Mouse (Mus musculus) embryonic facial prominence, embryonic 13.5 days (tissue): ENCODE measurements around the gene Gm9944. TPM values are rescaled to one million over a fixed set of nuclear protein-coding genes. Genes with fewer than 3 reads are reported as not detected.

Experiments used
- ATAC-seq: fragments of 200-750 bp; cut with Nextera tagmentation; 2 replicates; pipeline ENCODE4 v1.8.0; 2017; ENCODE audit warnings: low read depth; ENCODE audit not compliant: insufficient number of reproducible peaks, insufficient read depth, low FRiP score, low TSS enrichment
- H3K27ac ChIP-seq: fragments of 300-500 bp; sonication (generic); 2 replicates; pipeline ENCODE4 v1.5.1; 2015; ENCODE audit warnings: moderate library complexity, mild to moderate bottlenecking, inconsistent platforms
- H3K27me3 ChIP-seq: fragments of 300-500 bp; sonication (generic); 2 replicates; pipeline ENCODE4 v1.6.1; 2015; ENCODE audit warnings: mild to moderate bottlenecking, inconsistent platforms
- H3K36me3 ChIP-seq: fragments of 300-500 bp; sonication (generic); 2 replicates; pipeline ENCODE4 v1.6.1; 2015; ENCODE audit warnings: mild to moderate bottlenecking, inconsistent platforms
- H3K4me1 ChIP-seq: fragments of 300-500 bp; sonication (generic); 2 replicates; pipeline ENCODE4 v1.6.1; 2015; ENCODE audit warnings: inconsistent platforms
- H3K4me2 ChIP-seq: fragments of 300-500 bp; sonication (generic); 2 replicates; pipeline ENCODE4 v1.6.1; 2015; ENCODE audit warnings: moderate library complexity, mild to moderate bottlenecking, inconsistent platforms
- H3K4me3 ChIP-seq: fragments of 300-500 bp; sonication (generic); 2 replicates; pipeline ENCODE4 v1.5.1; 2015; ENCODE audit warnings: mild to moderate bottlenecking, inconsistent platforms
- H3K9ac ChIP-seq: fragments of 300-500 bp; sonication (generic); 2 replicates; pipeline ENCODE4 v1.6.1; 2015; ENCODE audit warnings: mild to moderate bottlenecking, inconsistent platforms
- H3K9me3 ChIP-seq: fragments of 300-500 bp; sonication (generic); 2 replicates; pipeline ENCODE4 v1.6.1; 2016; ENCODE audit warnings: inconsistent platforms
- WGBS: fragments of 180-500 bp; shearing (Covaris S2); methylation state at CpG from one replicate; pipeline ENCODE4 v1.1.7; 2015; ENCODE audit warnings: mixed read lengths; 5-methylcytosine and 5-hydroxymethylcytosine counted together
- polyA plus RNA-seq: library from polyadenylated mRNA; unstranded; fragments of >200 nt; fragmentation: Nextera tagmentation; extraction: Ambion mirVana; gene quantifications from 2 replicates; pipeline ENCODE4 v1.2.1, GENCODE M21; 2015

Gm9944 gene
- polyA plus RNA-seq = not detected in 2 replicates

DNA sequence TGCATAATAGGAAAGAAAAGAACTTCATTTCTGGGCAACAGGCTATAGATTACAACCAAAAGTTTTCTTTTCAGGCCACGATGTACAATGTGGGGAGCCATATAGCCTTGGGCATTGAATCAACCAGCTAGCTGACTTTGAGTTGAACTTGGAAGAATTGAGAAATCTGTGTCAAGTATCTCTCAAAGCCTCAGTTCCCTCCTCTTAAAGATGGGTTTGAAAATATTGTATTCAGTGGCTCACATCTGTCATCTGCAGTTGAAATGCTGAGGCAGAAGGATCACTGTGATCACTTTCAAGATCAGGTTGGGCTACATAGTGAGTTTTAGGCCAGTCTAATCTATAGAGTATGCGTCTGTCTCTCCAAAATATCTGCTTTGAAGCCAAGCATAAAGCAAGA is at the start of gene Gm9944:
Gene Gm9944 (minus strand): TSS at position 101 of the 400 bp plus-strand sequence.
- Histone ChIP-seq H3K27me3 (no peaks in the 10 kb centered on the region), H3K9me3 (0 out of 2 replicates have a peak, but pooled peaks cover 3% of the 10 kb centered on the region), H3K4me2 (no peak within 1 kb of the TSS), H3K4me1 (no peaks in the 10 kb centered on the region), H3K9ac (no peak within 1 kb of the TSS), H3K36me3 (no peaks in the 10 kb centered on the region), H3K4me3 (no peak within 1 kb of the TSS), H3K27ac (no peak within 1 kb of the TSS)
- ATAC-seq = no peak
- 73% methylated on average over 2 of the region's 2 CpGs for WGBS

DNA sequence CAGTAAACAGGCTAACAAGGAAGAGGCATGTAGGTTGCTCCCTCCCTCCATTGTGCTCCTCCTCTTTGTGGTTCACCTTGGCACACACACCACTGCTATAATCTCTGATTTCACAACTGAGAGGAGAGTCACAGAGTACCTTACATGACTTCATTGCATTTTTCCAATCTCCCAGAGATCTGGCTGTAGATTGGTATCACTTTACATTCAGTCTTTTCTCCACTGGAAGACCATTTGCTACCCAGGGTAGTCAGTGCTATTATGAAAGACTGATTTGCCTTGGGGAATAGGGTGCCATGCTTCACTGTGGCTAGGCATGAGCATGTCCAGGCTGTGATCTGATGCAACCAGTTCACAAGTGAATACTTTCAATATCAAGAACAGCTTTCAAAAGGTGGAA is 40.2 kb upstream of the Gm9944 start:
- no peak for ATAC-seq
- no peaks in the 10 kb centered on the region for H3K4me1 ChIP-seq
- H3K9me3 ChIP-seq = peaks cover 6% of the 10 kb centered on the region; the same call in 1 of the 2 replicates
- no peak overlapping the region for H3K9ac ChIP-seq
- no peak overlapping the region for H3K4me2 ChIP-seq
- no peak overlapping the region for H3K27ac ChIP-seq
- H3K36me3 ChIP-seq = no peaks in the 10 kb centered on the region
- no peaks in the 10 kb centered on the region for H3K27me3 ChIP-seq
- H3K4me3 ChIP-seq = no peak overlapping the region

DNA sequence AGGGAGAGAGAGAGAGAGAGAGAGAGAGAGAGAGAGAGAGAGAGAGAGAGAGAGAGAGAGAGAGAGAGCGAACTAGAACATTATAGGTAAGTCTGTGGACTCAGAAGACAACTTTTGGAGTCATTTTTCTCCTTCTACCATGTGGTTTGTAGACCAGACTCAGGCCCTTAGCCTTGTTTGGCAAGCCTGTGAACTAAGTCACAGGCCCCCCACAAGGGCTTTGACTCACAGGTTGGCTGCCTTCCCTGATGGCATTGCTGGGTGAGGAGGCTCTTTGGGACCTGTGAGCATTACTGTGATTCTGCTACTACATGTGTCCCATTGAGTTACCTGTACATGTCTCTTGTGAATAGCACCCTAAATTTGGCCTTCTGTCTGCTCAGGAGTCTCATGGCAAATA is 15.0 kb upstream of the Gm9944 start:
- Histone ChIP-seq H3K4me3 (no peak overlapping the region), H3K4me1 (no peaks in the 10 kb centered on the region), H3K27me3 (no peaks in the 10 kb centered on the region), H3K27ac (no peak overlapping the region), H3K9me3 (peaks cover 2% of the 10 kb centered on the region), H3K36me3 (no peaks in the 10 kb centered on the region), H3K9ac (no peak overlapping the region), H3K4me2 (no peak overlapping the region)
- ATAC-seq = no peak
- WGBS = 42% methylated on average over 1 of the region's 1 CpGs

DNA sequence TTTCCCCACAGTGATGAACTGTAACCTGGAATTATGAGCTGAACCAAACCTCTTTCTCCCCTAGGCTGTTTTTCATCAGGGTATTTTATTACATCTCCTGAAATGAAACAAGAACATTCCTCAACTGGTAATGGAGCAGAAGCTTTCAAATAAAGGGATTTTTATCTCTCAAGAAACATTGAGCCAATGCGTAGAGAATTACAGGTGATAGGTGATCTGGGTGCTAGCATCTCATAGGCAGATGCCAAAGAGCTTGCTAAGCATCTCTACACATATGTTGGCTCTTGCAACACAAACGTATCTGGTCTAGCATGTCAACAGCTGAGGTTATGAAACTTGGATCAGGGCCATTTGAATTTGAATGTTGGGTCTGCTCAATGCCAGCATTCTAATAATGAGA is 12.1 kb upstream of the Gm9944 start:
- H3K9ac ChIP-seq = no peak overlapping the region
- no peaks in the 10 kb centered on the region for H3K36me3 ChIP-seq
- ATAC-seq = no peak
- 0 out of 2 replicates have a peak, but pooled peaks cover 4% of the 10 kb centered on the region for H3K9me3 ChIP-seq
- WGBS = 76% methylated on average over 2 of the region's 2 CpGs
- H3K4me2 ChIP-seq = no peak overlapping the region
- no peak overlapping the region for H3K4me3 ChIP-seq
- no peak overlapping the region for H3K27ac ChIP-seq
- no peaks in the 10 kb centered on the region for H3K4me1 ChIP-seq
- H3K27me3 ChIP-seq = no peaks in the 10 kb centered on the region

DNA sequence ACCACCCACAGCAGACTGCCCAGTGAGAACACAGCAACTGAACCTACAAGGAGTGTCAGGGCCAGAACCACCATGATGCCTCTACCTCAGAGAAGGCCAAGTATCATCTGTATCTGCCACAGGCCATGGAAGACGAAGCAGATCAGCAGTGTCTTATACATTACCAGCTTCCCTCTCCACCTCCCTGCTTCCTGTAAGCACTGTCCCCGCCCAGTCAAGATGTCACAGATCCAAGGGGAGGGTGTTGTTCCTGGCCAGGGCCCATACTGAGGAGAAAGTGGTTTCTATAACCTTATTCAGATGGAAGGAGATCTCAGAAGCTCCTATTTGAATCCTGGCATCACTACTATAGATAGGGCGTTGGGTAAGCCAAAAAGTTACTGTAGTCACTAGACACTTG is 10.5 kb upstream of the Gm9944 start, which contains the start of gene Aadacl3:
Gene Aadacl3 (minus strand): TSS at position 101 of the 400 bp plus-strand sequence.
- H3K27me3 ChIP-seq = no peaks in the 10 kb centered on the region
- H3K4me2 ChIP-seq = no peak within 1 kb of the TSS
- H3K27ac ChIP-seq = no peak within 1 kb of the TSS
- no peak for ATAC-seq
- H3K9ac ChIP-seq = no peak within 1 kb of the TSS
- no peaks in the 10 kb centered on the region for H3K4me1 ChIP-seq
- H3K36me3 ChIP-seq = no peaks in the 10 kb centered on the region
- H3K4me3 ChIP-seq = no peak within 1 kb of the TSS
- 60% methylated on average over 3 of the region's 3 CpGs for WGBS
- 0 out of 2 replicates have a peak, but pooled peaks cover 4% of the 10 kb centered on the region for H3K9me3 ChIP-seq

DNA sequence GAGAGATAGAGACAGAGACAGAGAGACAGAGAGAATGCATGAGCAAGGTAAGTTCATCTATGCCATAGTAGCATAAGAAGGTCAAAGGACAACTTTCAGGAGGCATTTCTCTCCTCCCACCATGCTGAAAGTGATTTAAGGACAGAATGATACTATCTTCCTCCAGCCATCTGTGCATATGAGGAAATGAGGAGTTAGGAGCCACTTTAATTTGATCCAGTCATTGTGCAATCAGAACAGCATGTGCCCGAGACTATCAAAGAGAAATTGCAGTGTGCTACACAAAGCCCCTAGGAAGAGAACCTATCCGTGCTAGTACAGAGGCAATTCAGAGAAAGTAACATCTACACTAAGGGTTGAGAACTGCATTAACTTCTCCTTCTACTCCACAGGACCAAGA is 4.6 kb downstream of the Gm9944 start:
- H3K27me3 ChIP-seq = no peaks in the 10 kb centered on the region
- no peak overlapping the region for H3K27ac ChIP-seq
- H3K4me3 ChIP-seq = no peak overlapping the region
- H3K4me2 ChIP-seq = no peak overlapping the region
- 42% methylated on average over 2 of the region's 2 CpGs for WGBS
- H3K4me1 ChIP-seq = no peaks in the 10 kb centered on the region
- H3K9me3 ChIP-seq = no peaks in the 10 kb centered on the region
- no peak for ATAC-seq
- H3K9ac ChIP-seq = no peak overlapping the region
- no peaks in the 10 kb centered on the region for H3K36me3 ChIP-seq

DNA sequence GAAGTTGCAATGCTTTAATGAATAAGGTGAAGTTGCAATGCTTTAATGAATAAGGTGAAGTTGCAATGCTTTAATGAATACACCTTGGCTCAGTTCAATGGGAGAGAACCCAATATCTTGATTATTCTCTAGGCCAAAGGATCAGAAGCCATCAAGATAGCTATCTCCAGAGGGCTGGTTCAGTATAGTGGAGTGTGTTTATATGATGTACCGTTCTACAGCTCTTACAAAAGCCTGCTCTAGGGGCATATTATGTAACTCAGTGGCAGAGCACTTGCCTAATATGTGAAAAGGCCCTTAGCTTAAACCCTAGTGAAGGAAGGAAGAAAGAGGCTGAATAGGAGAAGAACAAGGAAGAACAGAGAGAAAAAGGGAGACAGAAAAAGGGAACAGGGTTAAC is 11.5 kb downstream of the Gm9944 start:
- H3K4me1 ChIP-seq = no peaks in the 10 kb centered on the region
- H3K36me3 ChIP-seq = no peaks in the 10 kb centered on the region
- no peak overlapping the region for H3K9ac ChIP-seq
- no peak overlapping the region for H3K27ac ChIP-seq
- no peak overlapping the region for H3K4me3 ChIP-seq
- H3K27me3 ChIP-seq = no peaks in the 10 kb centered on the region
- peaks cover 5% of the 10 kb centered on the region; the same call in 1 of the 2 replicates for H3K9me3 ChIP-seq
- WGBS = 80% methylated on average over 1 of the region's 1 CpGs
- H3K4me2 ChIP-seq = no peak overlapping the region
- ATAC-seq = no peak

DNA sequence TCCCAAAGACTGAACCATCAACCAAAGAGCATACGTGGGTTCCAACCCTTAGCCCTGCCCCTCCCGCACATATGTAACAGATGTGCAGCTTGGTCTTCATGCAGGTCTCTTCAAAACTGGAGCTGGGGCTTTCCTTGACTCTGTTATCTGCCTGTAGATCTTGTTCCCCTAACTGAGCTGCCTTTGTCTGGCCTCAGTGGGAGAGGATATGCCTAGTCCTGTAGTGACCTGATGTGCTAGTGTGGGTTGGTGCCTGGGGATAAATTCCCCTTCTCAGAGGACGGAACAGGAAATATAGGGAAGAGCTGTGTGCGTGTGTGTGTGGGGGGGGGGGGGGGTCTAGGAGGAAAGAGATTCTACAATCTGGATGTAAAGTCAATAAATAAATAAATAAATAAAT is 12.0 kb downstream of the Gm9944 start:
- peaks cover 5% of the 10 kb centered on the region; the same call in 1 of the 2 replicates for H3K9me3 ChIP-seq
- H3K27me3 ChIP-seq = no peaks in the 10 kb centered on the region
- H3K4me1 ChIP-seq = no peaks in the 10 kb centered on the region
- no peak for ATAC-seq
- H3K36me3 ChIP-seq = no peaks in the 10 kb centered on the region
- H3K4me3 ChIP-seq = no peak overlapping the region
- 69% methylated on average over 4 of the region's 4 CpGs for WGBS
- no peak overlapping the region for H3K9ac ChIP-seq
- no peak overlapping the region for H3K27ac ChIP-seq
- H3K4me2 ChIP-seq = no peak overlapping the region

DNA sequence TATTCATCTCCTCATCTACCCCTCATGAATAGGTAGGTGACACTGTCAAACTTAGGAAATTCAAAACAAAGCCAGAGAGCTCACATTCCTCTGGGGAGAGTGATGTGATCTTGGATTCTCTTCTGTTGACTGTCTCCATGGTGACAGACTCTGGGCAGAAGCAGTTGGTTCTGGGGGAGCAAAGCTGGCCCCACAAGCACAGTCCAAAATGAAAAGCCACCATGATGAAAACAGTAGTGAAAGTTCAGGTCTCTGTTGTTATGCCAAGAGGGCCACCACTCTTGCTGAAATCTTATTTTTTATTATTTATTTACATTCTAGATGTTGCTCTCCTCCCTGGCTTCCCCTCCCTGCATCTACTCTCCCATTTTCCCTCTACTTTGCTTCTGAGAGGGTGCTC is 14.4 kb downstream of the Gm9944 start, which contains the start of gene 1700012P22Rik:
Gene 1700012P22Rik (minus strand): TSS at position 101 of the 400 bp plus-strand sequence.
- no peak for ATAC-seq
- no peak within 1 kb of the TSS for H3K4me3 ChIP-seq
- no peak within 1 kb of the TSS for H3K4me2 ChIP-seq
- H3K27me3 ChIP-seq = no peaks in the 10 kb centered on the region
- H3K27ac ChIP-seq = no peak within 1 kb of the TSS
- H3K9ac ChIP-seq = no peak within 1 kb of the TSS
- H3K36me3 ChIP-seq = no peaks in the 10 kb centered on the region
- H3K9me3 ChIP-seq = peaks cover 5% of the 10 kb centered on the region; the same call in 1 of the 2 replicates
- H3K4me1 ChIP-seq = no peaks in the 10 kb centered on the region

DNA sequence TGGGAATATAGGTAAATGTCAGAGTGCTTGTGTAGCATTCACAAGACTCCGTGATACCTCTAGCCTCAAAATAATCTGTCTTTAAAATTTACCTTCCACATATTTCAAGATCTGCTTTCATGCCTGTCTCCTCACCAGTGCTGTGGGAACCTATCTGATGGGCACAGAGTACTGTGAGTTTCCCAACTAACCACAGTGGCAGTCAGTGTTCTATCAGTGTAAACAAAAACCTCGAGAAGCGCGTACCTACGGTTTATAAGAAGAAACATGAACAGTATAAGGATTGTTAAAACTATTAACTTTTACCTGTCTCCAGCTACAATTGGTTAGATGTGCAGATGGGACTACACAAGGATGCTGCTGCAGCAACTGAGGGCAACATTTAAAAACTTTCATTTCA is 19.9 kb downstream of the Gm9944 start:
- H3K4me2 ChIP-seq = no peak overlapping the region
- WGBS = 87% methylated on average over 5 of the region's 5 CpGs
- no peak for ATAC-seq
- no peak overlapping the region for H3K9ac ChIP-seq
- no peak overlapping the region for H3K4me3 ChIP-seq
- no peaks in the 10 kb centered on the region for H3K36me3 ChIP-seq
- no peaks in the 10 kb centered on the region for H3K4me1 ChIP-seq
- no peaks in the 10 kb centered on the region for H3K27me3 ChIP-seq
- no peak overlapping the region for H3K27ac ChIP-seq
- no peaks in the 10 kb centered on the region for H3K9me3 ChIP-seq

DNA sequence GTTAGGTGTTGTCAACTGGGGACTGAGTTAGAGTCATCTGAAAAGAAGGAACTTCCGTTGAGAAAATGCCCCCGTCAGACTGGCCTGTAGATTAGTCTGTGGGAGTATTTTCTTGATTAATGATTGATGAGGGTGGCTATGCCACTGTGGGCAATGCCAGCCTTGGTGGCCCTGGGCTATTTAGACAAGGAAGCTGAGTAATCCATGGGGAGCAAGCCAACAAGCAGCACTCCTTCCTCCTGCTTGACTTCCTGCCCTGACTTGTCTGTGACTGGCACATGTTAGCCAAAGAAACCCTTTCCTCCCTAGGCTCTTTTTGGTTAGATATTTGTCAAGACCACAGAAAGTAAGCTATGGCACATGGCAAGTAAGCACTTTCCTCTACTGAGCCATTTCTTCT is 22.4 kb downstream of the Gm9944 start:
- H3K4me2 ChIP-seq = no peak overlapping the region
- no peak overlapping the region for H3K27ac ChIP-seq
- no peak overlapping the region for H3K4me3 ChIP-seq
- H3K36me3 ChIP-seq = no peaks in the 10 kb centered on the region
- H3K4me1 ChIP-seq = no peaks in the 10 kb centered on the region
- WGBS = 81% methylated on average over 2 of the region's 2 CpGs
- no peaks in the 10 kb centered on the region for H3K9me3 ChIP-seq
- no peak for ATAC-seq
- H3K9ac ChIP-seq = no peak overlapping the region
- no peaks in the 10 kb centered on the region for H3K27me3 ChIP-seq

DNA sequence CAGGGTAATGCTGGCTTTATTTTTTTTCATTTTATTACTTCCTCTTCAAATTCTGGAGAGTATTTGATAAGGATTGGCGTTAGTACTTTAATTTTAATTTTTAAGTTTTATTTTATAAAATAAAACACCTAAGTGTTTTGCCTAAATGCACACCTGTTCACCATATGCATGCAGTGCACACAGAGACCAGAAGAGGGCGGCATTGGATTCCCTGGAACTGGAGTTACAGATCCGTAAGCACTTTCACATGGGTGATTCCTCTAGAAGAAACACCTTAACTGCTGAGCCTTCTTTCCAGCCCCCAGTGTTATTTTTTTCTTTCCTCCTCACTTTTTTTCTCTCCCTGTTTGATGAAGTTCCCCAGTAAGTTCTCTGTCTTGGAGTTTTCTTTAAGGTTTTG is 24.2 kb downstream of the Gm9944 start:
- Histone ChIP-seq H3K36me3 (no peaks in the 10 kb centered on the region), H3K4me2 (no peak overlapping the region), H3K27ac (no peak overlapping the region), H3K27me3 (no peaks in the 10 kb centered on the region), H3K4me3 (no peak overlapping the region), H3K9me3 (no peaks in the 10 kb centered on the region), H3K9ac (no peak overlapping the region), H3K4me1 (no peaks in the 10 kb centered on the region)
- no peak for ATAC-seq
- WGBS = 21% methylated on average over 3 of the region's 3 CpGs

DNA sequence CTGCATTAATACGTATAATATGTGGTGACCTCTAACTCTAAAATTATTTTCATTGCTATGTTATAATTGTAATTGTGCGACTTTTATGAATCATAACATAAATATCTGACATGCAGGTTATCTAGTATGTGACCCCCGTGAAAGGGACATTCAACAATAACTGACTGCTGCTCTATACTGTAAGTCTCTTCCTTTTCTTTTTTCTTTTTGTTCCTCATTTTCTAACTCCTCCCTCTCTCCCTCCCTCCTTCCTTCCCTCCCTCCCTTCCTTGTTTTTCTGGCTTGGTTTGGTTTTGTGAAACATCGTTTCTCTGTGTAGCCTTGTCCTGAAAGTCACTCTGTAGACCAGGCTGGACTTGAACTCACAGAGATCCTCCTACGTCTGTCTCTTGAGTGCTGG is 28.5 kb downstream of the Gm9944 start:
- 74% methylated on average over 5 of the region's 5 CpGs for WGBS

More for the DNA sequence above, 28.5 kb downstream of the Gm9944 start:
- ATAC-seq = no peak
- Histone ChIP-seq H3K9me3 (no peaks in the 10 kb centered on the region), H3K4me3 (no peak overlapping the region), H3K27ac (no peak overlapping the region), H3K9ac (no peak overlapping the region), H3K27me3 (no peaks in the 10 kb centered on the region), H3K4me2 (no peak overlapping the region), H3K4me1 (no peaks in the 10 kb centered on the region), H3K36me3 (no peaks in the 10 kb centered on the region)
